8 mouse cellular contexts compared by ENCODE assay signal in genomic region chr13:65241099-65241626, GRCm38 (mm10). TPM values are rescaled to one million over a fixed set of nuclear protein-coding genes. Genes with fewer than 3 reads are reported as not detected.
DNase-seq lines count a peak whose midpoint lies in the region; ATAC-seq lines count a peak whose summit lies in the region.

No protein-coding gene starts in this region.

- peak overlapping the region; percentile 29 for H3K27ac ChIP-seq in brown adipose tissue, adult 24 weeks (replicated peaks; ENCODE audit: low read depth, low read length)
- peak overlapping the region; percentile 94 for H3K27ac ChIP-seq in heart, embryonic 13.5 days (replicated peaks)
- H3K27ac ChIP-seq in liver, embryonic 12.5 days, result peak overlapping the region; percentile 88
- peak overlapping the region; percentile 95 for H3K27ac ChIP-seq in stomach, embryonic 15.5 days

- H3K36me3 ChIP-seq in heart, embryonic 13.5 days, result peaks cover 8% of the 10 kb centered on the region; the same call in 1 of the 2 replicates
- H3K36me3 ChIP-seq in liver, embryonic 12.5 days, result peaks cover 20% of the 10 kb centered on the region
- H3K36me3 ChIP-seq in stomach, embryonic 15.5 days, result no peaks in the 10 kb centered on the region

- WGBS in heart, embryonic 13.5 days, result under 1% methylated on average over 45 of the region's 45 CpGs
- WGBS in liver, embryonic 12.5 days (ENCODE audit: insufficient replicate concordance), result under 1% methylated on average over 45 of the region's 45 CpGs
- WGBS in stomach, embryonic 15.5 days, result under 1% methylated on average over 45 of the region's 45 CpGs

- peaks cover 3% of the 10 kb centered on the region; the same call in 1 of the 2 replicates for H3K4me1 ChIP-seq in brown adipose tissue, adult 24 weeks (ENCODE audit: control insufficient read depth, insufficient read depth, insufficient read length, low read length)
- peaks cover 18% of the 10 kb centered on the region for H3K4me1 ChIP-seq in heart, embryonic 13.5 days
- H3K4me1 ChIP-seq in liver, embryonic 12.5 days, result peaks cover 25% of the 10 kb centered on the region
- peaks cover 10% of the 10 kb centered on the region for H3K4me1 ChIP-seq in stomach, embryonic 15.5 days

- peak overlapping the region; percentile 87 for H3K9ac ChIP-seq in heart, embryonic 13.5 days
- peak overlapping the region; percentile 85 for H3K9ac ChIP-seq in liver, embryonic 12.5 days
- peak overlapping the region; percentile 52; the same call in 1 of the 2 replicates for H3K9ac ChIP-seq in stomach, embryonic 15.5 days

- ATAC-seq in heart, embryonic 13.5 days (ENCODE audit: extremely low read depth, insufficient number of reproducible peaks, low FRiP score, low TSS enrichment), result peak; percentile 64
- peak; percentile 76 for ATAC-seq in liver, embryonic 12.5 days
- ATAC-seq in stomach, embryonic 15.5 days (ENCODE audit: insufficient read depth, low FRiP score, low read depth), result peak; percentile 82

- peak overlapping the region; percentile 71 for H3K4me3 ChIP-seq in brown adipose tissue, adult 24 weeks (ENCODE audit: insufficient read depth, low read depth, low read length)
- peak overlapping the region; percentile 89 for H3K4me3 ChIP-seq in heart, embryonic 13.5 days
- H3K4me3 ChIP-seq in liver, embryonic 12.5 days, result peak overlapping the region; percentile 91
- H3K4me3 ChIP-seq in stomach, embryonic 15.5 days (replicated peaks), result peak overlapping the region; percentile 64

- DNase-seq in CD4-positive, CD25-positive, alpha-beta regulatory T cell, adult 2 months (ENCODE audit: low read depth, low spot score), result peak; percentile 94
- DNase-seq in fat pad, adult 2 months (ENCODE audit: extremely low read depth, low read depth, low spot score), result peak; percentile 62
- DNase-seq in kidney, postnatal 10 days, result peak; percentile 99
- peak; percentile 89 to 93 for DNase-seq in natural killer cell, adult 2 months (ENCODE audit: low spot score in 2 of 2)

- peaks cover 7% of the 10 kb centered on the region; the same call in 1 of the 2 replicates for H3K9me3 ChIP-seq in heart, embryonic 13.5 days
- peaks cover 11% of the 10 kb centered on the region; the same call in 1 of the 2 replicates for H3K9me3 ChIP-seq in liver, embryonic 12.5 days (replicated peaks)
- no peaks in the 10 kb centered on the region for H3K9me3 ChIP-seq in stomach, embryonic 15.5 days

- no peaks in the 10 kb centered on the region for H3K27me3 ChIP-seq in heart, embryonic 13.5 days (replicated peaks)
- H3K27me3 ChIP-seq in liver, embryonic 12.5 days (replicated peaks), result no peaks in the 10 kb centered on the region
- no peaks in the 10 kb centered on the region for H3K27me3 ChIP-seq in stomach, embryonic 15.5 days (replicated peaks)

- H3K4me2 ChIP-seq in heart, embryonic 13.5 days, result peak overlapping the region; percentile 98
- peak overlapping the region; percentile 99 for H3K4me2 ChIP-seq in liver, embryonic 12.5 days
- H3K4me2 ChIP-seq in stomach, embryonic 15.5 days, result peak overlapping the region; percentile 97

RNA-seq across cellular contexts. Expression of gene Gm10775, which starts 18.2 kb away (rescaled TPM):
- polyA plus RNA-seq in brown adipose tissue, adult 24 weeks (2012; ENCODE audit: insufficient read depth, insufficient read length, missing spikeins), result not detected in 2 replicates
- polyA plus RNA-seq in heart, embryonic 13.5 days (2015; fragmentation: Nextera tagmentation; extraction: Ambion mirVana), result not detected in 2 replicates
- not detected in 2 replicates for polyA plus RNA-seq in liver, embryonic 12.5 days (2016; fragmentation: Nextera tagmentation; extraction: Ambion mirVana)
- not detected in 2 replicates for polyA plus RNA-seq in stomach, embryonic 15.5 days (2015; fragmentation: Nextera tagmentation; extraction: Ambion mirVana)

RNA-seq across cellular contexts. Expression of gene Nlrp4f, which starts 35.4 kb away (rescaled TPM):
- polyA plus RNA-seq in brown adipose tissue, adult 24 weeks (2012; ENCODE audit: insufficient read depth, insufficient read length, missing spikeins), result not detected in 2 replicates
- not detected in 2 replicates for polyA plus RNA-seq in heart, embryonic 13.5 days (2015; fragmentation: Nextera tagmentation; extraction: Ambion mirVana)
- not detected in 2 replicates for polyA plus RNA-seq in liver, embryonic 12.5 days (2016; fragmentation: Nextera tagmentation; extraction: Ambion mirVana)
- polyA plus RNA-seq in stomach, embryonic 15.5 days (2015; fragmentation: Nextera tagmentation; extraction: Ambion mirVana), result not detected in 2 replicates

RNA-seq across cellular contexts. Expression of gene Zfp369, which starts 37.5 kb away (rescaled TPM):
- polyA plus RNA-seq in brown adipose tissue, adult 24 weeks (2012; ENCODE audit: insufficient read depth, insufficient read length, missing spikeins), result 6.2 and 9.6 TPM in 2 replicates
- polyA plus RNA-seq in heart, embryonic 13.5 days (2015; fragmentation: Nextera tagmentation; extraction: Ambion mirVana), result 6.7 and 8.3 TPM in 2 replicates
- polyA plus RNA-seq in liver, embryonic 12.5 days (2016; fragmentation: Nextera tagmentation; extraction: Ambion mirVana), result 6.0 and 6.4 TPM in 2 replicates
- polyA plus RNA-seq in stomach, embryonic 15.5 days (2015; fragmentation: Nextera tagmentation; extraction: Ambion mirVana), result 9.0 and 11.2 TPM in 2 replicates

Comparison
In these comparisons a context has a peak if more than half of its experiments do, and no peak if none do; other contexts are left out.
1. Peak in every context shown above with its lines: DNase-seq, ATAC-seq, H3K4me3 ChIP-seq and H3K27ac ChIP-seq.
2. H3K27ac ChIP-seq: peak in every context shown above with its lines; median percentile 95 in stomach, embryonic 15.5 days; 94 in heart, embryonic 13.5 days; 88 in liver, embryonic 12.5 days; 29 in brown adipose tissue, adult 24 weeks.